Mouse (Mus musculus) embryonic facial prominence, embryonic 10.5 days (tissue): Measurements from ENCODE around the gene Rasgef1b. TPM values are rescaled to one million over a fixed set of nuclear protein-coding genes. Genes with fewer than 3 reads are reported as not detected.
A peak's percentile ranks its signal among the peaks of the same experiment; 100 is the strongest.

ENCODE experiments used
- DNase-seq: peaks from one replicate; pipeline ENCODE4 v3.0.0-alpha.2; 2017; ENCODE audit warnings: low spot score
- H3K27ac ChIP-seq: fragments of 300-500 bp; sonication (generic); replicated peaks from 2 replicates; pipeline ENCODE4 v1.5.1; 2016; ENCODE audit warnings: mild to moderate bottlenecking
- H3K27me3 ChIP-seq: fragments of 300-500 bp; sonication (generic); replicated peaks from 2 replicates; pipeline ENCODE4 v1.6.1; 2016; ENCODE audit warnings: low read depth, mild to moderate bottlenecking; ENCODE audit not compliant: poor library complexity, severe bottlenecking
- H3K36me3 ChIP-seq: fragments of 300-500 bp; sonication (generic); replicated peaks from 2 replicates; pipeline ENCODE4 v1.6.1; 2016; ENCODE audit warnings: mild to moderate bottlenecking, moderate library complexity
- H3K4me1 ChIP-seq: fragments of 300-500 bp; sonication (generic); 2 replicates; pipeline ENCODE4 v1.6.1; 2016
- H3K4me3 ChIP-seq: fragments of 300-500 bp; sonication (generic); 2 replicates; pipeline ENCODE4 v1.5.1; 2016; ENCODE audit warnings: mild to moderate bottlenecking, moderate library complexity
- H3K9me3 ChIP-seq: fragments of 300-500 bp; sonication (generic); 2 replicates; pipeline ENCODE4 v1.6.1; 2016; ENCODE audit warnings: mild to moderate bottlenecking
- WGBS: fragments of 180-500 bp; shearing (Covaris S2); methylation state at CpG from one replicate; pipeline ENCODE4 v1.1.7; 2016; 5-methylcytosine and 5-hydroxymethylcytosine counted together
- polyA plus RNA-seq: library from polyadenylated mRNA; unstranded; fragments of >200 nt; fragmentation: Nextera tagmentation; extraction: Ambion mirVana; gene quantifications from 2 replicates; pipeline ENCODE4 v1.2.1, GENCODE M21; 2016

Gene Rasgef1b
- polyA plus RNA-seq, 1 experiment from 2014 or later: 11.8 TPM

DNA sequence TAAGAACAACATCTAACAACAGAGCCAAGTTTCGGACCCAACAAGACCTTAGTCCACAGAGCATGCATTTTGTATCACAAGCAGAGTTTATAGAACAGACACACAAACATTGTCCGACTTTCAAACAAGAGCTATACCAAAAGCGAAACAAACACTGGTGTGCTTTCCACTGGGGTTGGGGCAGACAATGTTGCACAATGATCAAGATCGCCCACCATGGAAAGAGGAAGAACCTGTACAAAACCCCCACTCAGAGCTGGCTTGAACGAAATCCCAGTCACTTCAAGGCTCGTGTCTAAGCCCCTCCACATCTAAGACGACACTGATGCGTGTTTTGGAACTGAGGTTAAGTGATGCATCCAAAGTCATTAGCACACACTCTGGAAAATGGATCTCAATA, 462.6 kb downstream of the Rasgef1b start:
- Histone ChIP-seq H3K27ac (no peak overlapping the region), H3K4me3 (no peak overlapping the region), H3K9me3 (no peaks in the 10 kb centered on the region), H3K27me3 (no peaks in the 10 kb centered on the region), H3K4me1 (no peaks in the 10 kb centered on the region), H3K36me3 (no peaks in the 10 kb centered on the region)
- 91% methylated on average over 8 of the region's 8 CpGs for WGBS
- DNase-seq: no peak

GRCm38 (mm10) chr5:99262197-99262920, 466.5 kb downstream of the Rasgef1b start:
- Histone ChIP-seq H3K27me3 (no peaks in the 10 kb centered on the region), H3K36me3 (no peaks in the 10 kb centered on the region), H3K9me3 (no peaks in the 10 kb centered on the region), H3K4me3 (no peak overlapping the region), H3K27ac (no peak overlapping the region), H3K4me1 (no peaks in the 10 kb centered on the region)
- DNase-seq: no peak
- WGBS: 83% methylated on average over 6 of the region's 6 CpGs

- WGBS: 78% methylated on average over 4 of the region's 4 CpGs
- Histone ChIP-seq H3K4me3 (no peak overlapping the region), H3K4me1 (no peaks in the 10 kb centered on the region), H3K27ac (no peak overlapping the region), H3K9me3 (no peaks in the 10 kb centered on the region), H3K27me3 (no peaks in the 10 kb centered on the region), H3K36me3 (no peaks in the 10 kb centered on the region)
- no peak for DNase-seq
Measured at GRCm38 (mm10) chr5:99261121-99261724, 467.6 kb downstream of the Rasgef1b start.

DNA sequence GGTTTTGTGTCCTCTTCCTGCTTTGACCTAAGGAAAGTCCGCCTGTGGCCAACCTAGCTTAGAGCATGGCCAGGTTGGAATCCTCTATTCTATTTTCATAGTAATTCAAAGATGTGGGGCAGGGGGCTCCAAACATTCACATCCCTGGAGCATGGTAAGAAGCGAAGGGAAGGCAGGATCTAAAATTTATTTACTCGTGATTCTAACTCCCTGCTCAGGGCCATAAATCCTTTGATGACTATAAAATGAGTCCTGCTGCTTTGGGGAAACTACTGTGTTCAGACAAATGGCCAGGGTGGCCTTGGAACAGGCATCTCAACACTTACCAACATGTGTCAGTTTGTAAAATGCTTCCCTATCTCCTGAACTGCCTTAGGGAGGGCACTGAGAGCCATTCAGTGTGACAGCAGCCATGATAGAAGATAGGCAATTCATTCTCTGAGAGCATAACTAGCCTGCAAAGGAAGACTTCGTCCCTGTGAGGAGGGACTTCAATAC, 470.8 kb downstream of the Rasgef1b start:
- 80% methylated on average over 4 of the region's 4 CpGs for WGBS

GRCm38 (mm10) chr5:99252203-99253135, 476.4 kb downstream of the Rasgef1b start:
- peak overlapping the region; percentile 90 for H3K27ac ChIP-seq
- H3K9me3 ChIP-seq: no peaks in the 10 kb centered on the region
- under 1% methylated on average over 78 of the region's 78 CpGs for WGBS
- H3K36me3 ChIP-seq: no peaks in the 10 kb centered on the region
- peak overlapping the region; percentile 86 for H3K4me3 ChIP-seq
- H3K27me3 ChIP-seq: peaks cover 32% of the 10 kb centered on the region
- DNase-seq: peak; percentile 95
- H3K4me1 ChIP-seq: peaks cover 37% of the 10 kb centered on the region

More for the DNA sequence above, 470.8 kb downstream of the Rasgef1b start:
- H3K4me1 ChIP-seq: peaks cover 9% of the 10 kb centered on the region; the same call in 1 of the 2 replicates
- H3K27me3 ChIP-seq: peaks cover 15% of the 10 kb centered on the region
- no peak overlapping the region for H3K27ac ChIP-seq
- no peaks in the 10 kb centered on the region for H3K36me3 ChIP-seq
- DNase-seq: no peak
- no peaks in the 10 kb centered on the region for H3K9me3 ChIP-seq
- no peak overlapping the region for H3K4me3 ChIP-seq

DNA sequence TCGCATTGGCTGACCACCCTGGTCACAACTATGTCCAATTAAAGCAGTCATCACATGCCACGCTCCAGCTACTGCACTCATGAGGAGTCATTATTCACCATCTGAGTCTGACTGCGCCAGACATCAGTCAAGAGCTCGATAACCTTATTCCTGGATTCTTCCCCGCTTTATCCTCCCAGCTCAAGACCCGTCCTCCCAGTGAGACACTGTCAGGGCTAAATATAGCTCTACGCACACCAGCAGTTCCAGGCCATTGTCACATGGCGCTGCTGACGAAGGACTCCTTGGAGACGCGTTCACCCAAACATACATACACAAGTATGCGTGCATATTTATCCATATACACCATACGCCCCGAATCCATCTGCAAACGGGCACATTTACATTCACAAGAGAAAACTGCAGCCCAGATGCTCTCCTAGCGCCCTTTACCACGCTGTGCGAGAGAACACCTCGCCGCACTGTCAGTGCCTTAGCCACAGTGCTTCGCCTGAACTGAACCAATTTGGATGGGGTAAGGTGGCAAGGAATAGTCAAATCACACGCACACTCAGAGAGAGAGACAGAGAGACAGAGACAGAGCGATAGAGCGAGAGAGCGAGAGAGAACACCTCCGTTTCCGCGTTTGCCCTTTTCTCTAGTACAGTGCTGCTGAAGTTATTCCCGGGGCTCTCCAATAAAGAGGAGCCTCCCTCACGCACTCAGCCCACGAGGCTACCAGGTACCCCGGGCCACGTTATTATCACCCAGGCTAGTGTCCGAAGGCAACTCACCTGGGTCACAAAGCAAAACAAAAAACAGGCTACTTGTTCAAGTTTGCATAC, 477.3 kb downstream of the Rasgef1b start:
- DNase-seq: peak; percentile 37
- H3K36me3 ChIP-seq: no peaks in the 10 kb centered on the region
- peaks cover 39% of the 10 kb centered on the region for H3K4me1 ChIP-seq
- peak overlapping the region; percentile 90; the same call in 1 of the 2 replicates for H3K27ac ChIP-seq
- H3K27me3 ChIP-seq: peaks cover 32% of the 10 kb centered on the region
- no peaks in the 10 kb centered on the region for H3K9me3 ChIP-seq
- 6% methylated on average over 34 of the region's 34 CpGs for WGBS
- H3K4me3 ChIP-seq: peak overlapping the region; percentile 86

- Histone ChIP-seq H3K27me3 (peaks cover 32% of the 10 kb centered on the region), H3K27ac (no peak overlapping the region), H3K4me1 (peaks cover 43% of the 10 kb centered on the region), H3K4me3 (peak overlapping the region; percentile 86), H3K9me3 (no peaks in the 10 kb centered on the region), H3K36me3 (no peaks in the 10 kb centered on the region)
- 25% methylated on average over 5 of the region's 5 CpGs for WGBS
- peak; percentile 15 for DNase-seq
Measured at GRCm38 (mm10) chr5:99250820-99251219, 478.0 kb downstream of the Rasgef1b start.

- Histone ChIP-seq H3K27ac (no peak overlapping the region), H3K4me1 (peaks cover 44% of the 10 kb centered on the region), H3K27me3 (peaks cover 19% of the 10 kb centered on the region), H3K9me3 (no peaks in the 10 kb centered on the region), H3K36me3 (no peaks in the 10 kb centered on the region), H3K4me3 (no peak overlapping the region)
- peak; percentile 93 for DNase-seq
- 4% methylated on average over 7 of the region's 7 CpGs for WGBS
Measured at GRCm38 (mm10) chr5:99248501-99248900, 480.4 kb downstream of the Rasgef1b start.

GRCm38 (mm10) chr5:99247915-99248314, 480.9 kb downstream of the Rasgef1b start:
- H3K4me1 ChIP-seq: peaks cover 45% of the 10 kb centered on the region

GRCm38 (mm10) chr5:99247441-99247840, 481.4 kb downstream of the Rasgef1b start:
- Histone ChIP-seq H3K27me3 (peaks cover 17% of the 10 kb centered on the region), H3K27ac (no peak overlapping the region), H3K9me3 (no peaks in the 10 kb centered on the region), H3K4me3 (no peak overlapping the region), H3K36me3 (peaks cover 5% of the 10 kb centered on the region; the same call in 1 of the 2 replicates), H3K4me1 (peaks cover 50% of the 10 kb centered on the region)
- DNase-seq: no peak
- WGBS: 81% methylated on average over 7 of the region's 7 CpGs

More at GRCm38 (mm10) chr5:99247915-99248314, 480.9 kb downstream of the Rasgef1b start:
- Histone ChIP-seq H3K27ac (no peak overlapping the region), H3K9me3 (no peaks in the 10 kb centered on the region), H3K36me3 (peaks cover under 1% of the 10 kb centered on the region; the same call in 1 of the 2 replicates), H3K4me3 (no peak overlapping the region), H3K27me3 (peaks cover 17% of the 10 kb centered on the region)
- no peak for DNase-seq
- WGBS: 93% methylated on average over 6 of the region's 6 CpGs

- no peak for DNase-seq
Measured at GRCm38 (mm10) chr5:99246972-99247371, 481.9 kb downstream of the Rasgef1b start.

More at GRCm38 (mm10) chr5:99246972-99247371, 481.9 kb downstream of the Rasgef1b start:
- Histone ChIP-seq H3K27ac (no peak overlapping the region), H3K4me3 (no peak overlapping the region), H3K9me3 (no peaks in the 10 kb centered on the region), H3K4me1 (peaks cover 53% of the 10 kb centered on the region), H3K27me3 (peaks cover 17% of the 10 kb centered on the region), H3K36me3 (peaks cover 9% of the 10 kb centered on the region; the same call in 1 of the 2 replicates)
- 72% methylated on average over 6 of the region's 6 CpGs for WGBS
